Mouse (Mus musculus) CD4-positive, CD25-positive, alpha-beta regulatory T cell, adult 9 weeks (primary cell): Measurements from ENCODE around the gene Cox6a1. TPM values are rescaled to one million over a fixed set of nuclear protein-coding genes. Genes with fewer than 3 reads are reported as not detected.

Experiments used
- polyA plus RNA-seq: library from polyadenylated mRNA; unstranded; fragments of 100-300 nt; shearing (Covaris generic); gene quantifications from one replicate; pipeline ENCODE4 v1.2.1, GENCODE M21; 2017

Gene Cox6a1
- polyA plus RNA-seq: 572 TPM

DNA sequence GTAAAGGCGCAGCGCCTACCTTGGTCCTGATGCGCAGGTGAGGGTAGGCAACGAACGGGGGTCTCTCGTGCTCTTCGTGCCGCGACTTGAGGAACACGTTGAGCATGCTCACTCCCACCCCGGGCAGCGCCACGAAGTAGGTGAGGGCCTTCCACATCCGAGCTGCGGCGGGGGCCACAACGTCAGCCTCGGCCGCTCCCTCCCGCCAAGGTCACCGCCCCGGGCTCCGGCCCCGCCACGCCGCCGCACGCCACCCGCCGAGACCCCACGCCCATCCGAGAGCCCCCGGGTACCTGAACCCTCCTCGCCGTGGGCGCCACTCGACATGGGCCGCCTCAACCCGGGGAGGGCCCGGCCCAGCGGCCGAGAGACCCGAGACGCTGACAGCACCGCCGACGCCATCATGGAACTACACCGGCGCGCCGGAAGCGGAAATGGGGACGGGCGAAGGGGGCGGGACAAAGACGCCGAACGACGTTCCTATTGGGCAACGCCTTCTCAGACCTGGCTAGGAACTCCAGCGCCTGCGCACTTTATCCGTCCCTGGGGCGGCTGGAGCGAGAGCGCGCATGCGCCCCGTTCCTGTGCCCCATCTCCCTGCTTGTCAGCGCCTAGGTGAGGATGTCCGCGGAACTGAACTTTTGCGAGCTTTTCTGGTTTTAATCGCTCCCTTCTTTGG is at the start of gene Cox6a1:
Cox6a1 (minus strand) TSS at position 436 of the 679 bp plus-strand sequence.

GRCm38 (mm10) chr5:115340577-115341313 is 8.0 kb downstream of the Cox6a1 start, which contains the start of the genes Gatc and Triap1:
TSS of gene Gatc (minus strand) at chr5:115341178.
TSS of gene Triap1 (plus strand) at chr5:115341225.

GRCm38 (mm10) chr5:115326875-115327609 is 21.7 kb downstream of the Cox6a1 start, which contains the start of gene Srsf9:
TSS of gene Srsf9 (plus strand) at chr5:115327177.

DNA sequence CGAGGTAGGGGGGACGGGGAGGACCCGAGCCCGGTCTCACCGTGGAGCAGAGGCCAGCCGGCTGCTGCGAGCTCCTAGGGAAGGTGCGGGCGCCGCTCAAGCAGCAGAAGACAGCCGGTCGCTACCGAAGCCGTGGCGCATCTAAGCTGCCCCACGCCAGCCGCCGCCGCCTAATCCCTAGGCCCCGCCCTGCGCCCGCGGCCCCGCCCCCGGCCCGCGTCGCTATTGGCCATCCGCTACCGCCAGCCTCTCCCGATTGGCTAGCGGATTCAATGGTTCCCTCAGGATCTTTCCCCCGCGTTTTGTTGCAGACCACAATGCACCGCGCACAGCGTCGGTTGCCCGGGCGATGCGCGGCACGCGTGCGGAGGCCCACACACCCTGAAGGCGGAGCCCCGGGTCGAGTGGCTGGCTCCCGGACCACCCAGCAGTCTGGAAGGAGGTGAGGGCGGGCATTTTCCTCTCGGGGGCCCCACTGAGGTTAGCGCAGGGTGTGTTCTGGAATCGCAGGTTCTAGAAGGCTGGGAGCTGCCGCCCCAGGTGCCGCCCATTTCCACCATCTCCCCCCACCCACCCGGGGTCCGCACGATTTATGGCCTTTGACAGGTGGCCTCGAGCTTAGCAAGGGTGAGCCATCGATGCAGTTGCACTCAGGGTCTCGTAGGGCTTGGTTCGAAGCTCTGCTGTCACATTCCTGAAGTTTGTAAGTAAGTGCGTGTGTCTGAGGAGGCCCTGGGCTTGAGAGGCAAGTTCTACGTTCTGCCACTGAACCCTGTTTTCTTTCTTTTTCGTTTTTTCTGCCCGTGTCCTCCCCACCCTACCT is 47.8 kb downstream of the Cox6a1 start, which contains the start of gene Dynll1:
Dynll1 (minus strand) TSS at position 208 of the 823 bp plus-strand sequence.

Other genes starting within 250 kb of the Cox6a1 start
- gene Acads, start 229.6 kb downstream of the Cox6a1 start, polyA plus RNA-seq: 43.3 TPM
- 26.6 TPM for gene Unc119b, start 214.0 kb downstream of the Cox6a1 start, polyA plus RNA-seq
- 42.7 TPM for gene Mlec, start 190.8 kb downstream of the Cox6a1 start, polyA plus RNA-seq
- 0.37 TPM for gene Cabp1, start 154.6 kb downstream of the Cox6a1 start, polyA plus RNA-seq
- gene Pop5, start 113.1 kb downstream of the Cox6a1 start, polyA plus RNA-seq: 84.8 TPM
- gene Rnf10, start 76.1 kb downstream of the Cox6a1 start, polyA plus RNA-seq: 16.4 TPM
- gene Coq5, start 69.3 kb downstream of the Cox6a1 start, polyA plus RNA-seq: 50.7 TPM
- gene Dynll1, start 48.0 kb downstream of the Cox6a1 start, polyA plus RNA-seq: 581 TPM
- 11.6 TPM for gene Srsf9, start 21.8 kb downstream of the Cox6a1 start, polyA plus RNA-seq
- gene Gatc, start 7.8 kb downstream of the Cox6a1 start, polyA plus RNA-seq: 18.8 TPM
- 67.5 TPM for gene Triap1, start 7.8 kb downstream of the Cox6a1 start, polyA plus RNA-seq
- not detected for gene Msi1, start 80.6 kb upstream of the Cox6a1 start, polyA plus RNA-seq
- gene Pla2g1b, start 117.3 kb upstream of the Cox6a1 start, polyA plus RNA-seq: not detected
- gene Sirt4, start 135.7 kb upstream of the Cox6a1 start, polyA plus RNA-seq: 22.0 TPM
- gene Pxn, start 157.7 kb upstream of the Cox6a1 start, polyA plus RNA-seq: 51.4 TPM
- gene Rplp0, start 210.5 kb upstream of the Cox6a1 start, polyA plus RNA-seq: 2,605 TPM
- gene Gcn1l1, start 216.3 kb upstream of the Cox6a1 start, polyA plus RNA-seq: 45.1 TPM